Mouse (Mus musculus): ENCODE results near the gene Prickle2.

GRCm38 (mm10) chr6:92674394-92674925 lies 31.5 kb downstream of the Prickle2 start:
- TF ChIP-seq CTCF (IDR thresholded peaks at IDR 0.05; ENCODE audit: low read depth, low read length), result no peak
- TF ChIP-seq TAL1 (conservative IDR thresholded peaks at IDR 0.05; ENCODE audit: low read depth, low read length), result no peak
- TF ChIP-seq GATA1 (IDR thresholded peaks at IDR 0.05; ENCODE audit: borderline replicate concordance, low read length), result no peak
- TF ChIP-seq POLR2AphosphoS5 (IDR thresholded peaks at IDR 0.05; ENCODE audit: insufficient replicate concordance, low read depth, low read length), result no peak
- TF ChIP-seq GATA2 (IDR thresholded peaks at IDR 0.05; ENCODE audit: borderline replicate concordance, low read depth, low read length), result no peak

Data from G1E (cell line).